Mouse (Mus musculus): Measurements from ENCODE around the gene Ssh3. TPM values are rescaled to one million over a fixed set of nuclear protein-coding genes. Genes with fewer than 3 reads are reported as not detected.
A peak's percentile ranks its signal among the peaks of the same experiment; 100 is the strongest.

Ssh3 gene
- polyA plus RNA-seq (2015; fragmentation: Nextera tagmentation; extraction: Ambion mirVana), result 2.0 and 2.3 TPM in 2 replicates

- Histone ChIP-seq H3K36me3 (replicated peaks) (no peaks in the 10 kb centered on the region), H3K4me2 (peak within 1 kb of the TSS; percentile 73), H3K4me3 (replicated peaks) (peak within 1 kb of the TSS; percentile 55), H3K9me3 (replicated peaks) (no peaks in the 10 kb centered on the region), H3K4me1 (replicated peaks) (peaks cover 15% of the 10 kb centered on the region), H3K27ac (replicated peaks) (no peak within 1 kb of the TSS), H3K27me3 (peaks cover 41% of the 10 kb centered on the region), H3K9ac (peak within 1 kb of the TSS; percentile 39)
- ATAC-seq (ENCODE audit: insufficient read depth), result peak; percentile 67
- WGBS (ENCODE audit: insufficient replicate concordance), result 12% methylated on average over 46 of the region's 46 CpGs
These were observed at the start of gene Ssh3 for GRCm38 (mm10) chr19:4268566-4269361. Gene Ssh3 (minus strand): TSS chr19:4269180.

GRCm38 (mm10) chr19:4317181-4317580 lies 48.2 kb upstream of the Ssh3 start:
- no peak for ATAC-seq (ENCODE audit: insufficient read depth)
- H3K27me3 ChIP-seq, result no peaks in the 10 kb centered on the region
- no peak overlapping the region for H3K4me3 ChIP-seq (replicated peaks)
- H3K4me2 ChIP-seq, result no peak overlapping the region
- H3K4me1 ChIP-seq (replicated peaks), result peaks cover 12% of the 10 kb centered on the region; the same call in 1 of the 2 replicates
- 79% methylated on average over 3 of the region's 3 CpGs for WGBS (ENCODE audit: insufficient replicate concordance)
- peaks cover 63% of the 10 kb centered on the region for H3K36me3 ChIP-seq (replicated peaks)
- H3K27ac ChIP-seq (replicated peaks), result no peak overlapping the region
- no peak overlapping the region for H3K9ac ChIP-seq
- no peaks in the 10 kb centered on the region for H3K9me3 ChIP-seq (replicated peaks)

- peaks cover 45% of the 10 kb centered on the region for H3K36me3 ChIP-seq (replicated peaks)
- no peak overlapping the region for H3K27ac ChIP-seq (replicated peaks)
- WGBS (ENCODE audit: insufficient replicate concordance), result 66% methylated on average over 6 of the region's 6 CpGs
- no peak overlapping the region for H3K4me2 ChIP-seq
- no peaks in the 10 kb centered on the region for H3K9me3 ChIP-seq (replicated peaks)
- 0 out of 2 replicates have a peak, but pooled peaks have one; percentile 18 for ATAC-seq (ENCODE audit: insufficient read depth)
- H3K4me3 ChIP-seq (replicated peaks), result no peak overlapping the region
- no peak overlapping the region for H3K9ac ChIP-seq
- no peaks in the 10 kb centered on the region for H3K27me3 ChIP-seq
- H3K4me1 ChIP-seq (replicated peaks), result peaks cover 12% of the 10 kb centered on the region; the same call in 1 of the 2 replicates
These were observed 46.4 kb upstream of the Ssh3 start for GRCm38 (mm10) chr19:4315223-4315944.

GRCm38 (mm10) chr19:4309776-4310185 lies 40.8 kb upstream of the Ssh3 start:
- Histone ChIP-seq H3K4me3 (replicated peaks) (no peak overlapping the region), H3K27me3 (0 out of 2 replicates have a peak, but pooled peaks cover 6% of the 10 kb centered on the region), H3K27ac (replicated peaks) (no peak overlapping the region), H3K4me1 (replicated peaks) (peaks cover 14% of the 10 kb centered on the region), H3K4me2 (no peak overlapping the region), H3K9me3 (replicated peaks) (no peaks in the 10 kb centered on the region), H3K9ac (no peak overlapping the region), H3K36me3 (replicated peaks) (no peaks in the 10 kb centered on the region)
- ATAC-seq (ENCODE audit: insufficient read depth), result no peak

GRCm38 (mm10) chr19:4309302-4309701 lies 40.3 kb upstream of the Ssh3 start:
- no peak overlapping the region for H3K4me3 ChIP-seq (replicated peaks)
- ATAC-seq (ENCODE audit: insufficient read depth), result no peak
- H3K9ac ChIP-seq, result no peak overlapping the region
- WGBS (ENCODE audit: insufficient replicate concordance), result 75% methylated on average over 4 of the region's 4 CpGs
- H3K4me2 ChIP-seq, result no peak overlapping the region
- peaks cover 19% of the 10 kb centered on the region for H3K4me1 ChIP-seq (replicated peaks)
- no peak overlapping the region for H3K27ac ChIP-seq (replicated peaks)
- H3K9me3 ChIP-seq (replicated peaks), result no peaks in the 10 kb centered on the region
- H3K36me3 ChIP-seq (replicated peaks), result no peaks in the 10 kb centered on the region
- 0 out of 2 replicates have a peak, but pooled peaks cover 6% of the 10 kb centered on the region for H3K27me3 ChIP-seq

GRCm38 (mm10) chr19:4306190-4306577 lies 37.2 kb upstream of the Ssh3 start, which contains the start of gene Grk2:
Gene Grk2 (minus strand): TSS chr19:4306222.
- no peaks in the 10 kb centered on the region for H3K36me3 ChIP-seq (replicated peaks)
- 0 out of 2 replicates have a peak, but pooled peaks cover 6% of the 10 kb centered on the region for H3K27me3 ChIP-seq
- no peaks in the 10 kb centered on the region for H3K9me3 ChIP-seq (replicated peaks)
- peak within 1 kb of the TSS; percentile 82 for H3K27ac ChIP-seq (replicated peaks)
- peak within 1 kb of the TSS; percentile 97 for H3K9ac ChIP-seq
- peak within 1 kb of the TSS; percentile 80 for H3K4me3 ChIP-seq (replicated peaks)
- H3K4me2 ChIP-seq, result peak within 1 kb of the TSS; percentile 90
- peaks cover 50% of the 10 kb centered on the region for H3K4me1 ChIP-seq (replicated peaks)
- peak; percentile 84 for ATAC-seq (ENCODE audit: insufficient read depth)
- 0% methylated on average over 29 of the region's 46 CpGs for WGBS (ENCODE audit: insufficient replicate concordance)

GRCm38 (mm10) chr19:4305491-4306189 lies 36.7 kb upstream of the Ssh3 start:
- Histone ChIP-seq H3K4me2 (peak overlapping the region; percentile 90), H3K9me3 (replicated peaks) (no peaks in the 10 kb centered on the region), H3K27me3 (0 out of 2 replicates have a peak, but pooled peaks cover 6% of the 10 kb centered on the region), H3K27ac (replicated peaks) (peak overlapping the region; percentile 82), H3K4me1 (replicated peaks) (peaks cover 55% of the 10 kb centered on the region), H3K36me3 (replicated peaks) (no peaks in the 10 kb centered on the region), H3K9ac (peak overlapping the region; percentile 97), H3K4me3 (replicated peaks) (peak overlapping the region; percentile 80)
- ATAC-seq (ENCODE audit: insufficient read depth), result peak; percentile 76
- WGBS (ENCODE audit: insufficient replicate concordance), result under 1% methylated on average over 60 of the region's 68 CpGs

GRCm38 (mm10) chr19:4304871-4305321 lies 35.9 kb upstream of the Ssh3 start:
- Histone ChIP-seq H3K36me3 (replicated peaks) (no peaks in the 10 kb centered on the region), H3K4me3 (replicated peaks) (peak overlapping the region; percentile 80), H3K9ac (peak overlapping the region; percentile 97), H3K4me1 (replicated peaks) (peaks cover 63% of the 10 kb centered on the region), H3K27ac (replicated peaks) (peak overlapping the region; percentile 82), H3K4me2 (peak overlapping the region; percentile 90), H3K9me3 (replicated peaks) (no peaks in the 10 kb centered on the region), H3K27me3 (0 out of 2 replicates have a peak, but pooled peaks cover 6% of the 10 kb centered on the region)
- WGBS (ENCODE audit: insufficient replicate concordance), result 15% methylated on average over 4 of the region's 4 CpGs
- no peak for ATAC-seq (ENCODE audit: insufficient read depth)

- Histone ChIP-seq H3K36me3 (replicated peaks) (no peaks in the 10 kb centered on the region), H3K4me1 (replicated peaks) (peaks cover 66% of the 10 kb centered on the region)
- 20% methylated on average over 5 of the region's 5 CpGs for WGBS (ENCODE audit: insufficient replicate concordance)
These were observed 35.4 kb upstream of the Ssh3 start for GRCm38 (mm10) chr19:4304251-4304821.

GRCm38 (mm10) chr19:4303640-4303995 lies 34.6 kb upstream of the Ssh3 start:
- peak overlapping the region; percentile 82 for H3K27ac ChIP-seq (replicated peaks)
- 72% methylated on average over 5 of the region's 5 CpGs for WGBS (ENCODE audit: insufficient replicate concordance)

More at GRCm38 (mm10) chr19:4304251-4304821, 35.4 kb upstream of the Ssh3 start:
- peak overlapping the region; percentile 90 for H3K4me2 ChIP-seq
- peak overlapping the region; percentile 82 for H3K27ac ChIP-seq (replicated peaks)
- ATAC-seq (ENCODE audit: insufficient read depth), result no peak
- peak overlapping the region; percentile 80 for H3K4me3 ChIP-seq (replicated peaks)
- H3K27me3 ChIP-seq, result 0 out of 2 replicates have a peak, but pooled peaks cover 6% of the 10 kb centered on the region
- H3K9me3 ChIP-seq (replicated peaks), result no peaks in the 10 kb centered on the region
- H3K9ac ChIP-seq, result peak overlapping the region; percentile 97; the same call in 1 of the 2 replicates

More at GRCm38 (mm10) chr19:4303640-4303995, 34.6 kb upstream of the Ssh3 start:
- H3K4me3 ChIP-seq (replicated peaks), result peak overlapping the region; percentile 80
- ATAC-seq (ENCODE audit: insufficient read depth), result no peak
- H3K4me1 ChIP-seq (replicated peaks), result peaks cover 73% of the 10 kb centered on the region
- peak overlapping the region; percentile 90 for H3K4me2 ChIP-seq
- H3K36me3 ChIP-seq (replicated peaks), result no peaks in the 10 kb centered on the region
- H3K9me3 ChIP-seq (replicated peaks), result no peaks in the 10 kb centered on the region
- H3K27me3 ChIP-seq, result 0 out of 2 replicates have a peak, but pooled peaks cover 6% of the 10 kb centered on the region
- H3K9ac ChIP-seq, result no peak overlapping the region

Data from liver, embryonic 15.5 days (tissue).